Mouse (Mus musculus) layer of hippocampus, adult 18-20 months (tissue): ENCODE results near the gene Olfr924. TPM values are rescaled to one million over a fixed set of nuclear protein-coding genes. Genes with fewer than 3 reads are reported as not detected.
"Not testable (repeated sequence)": the region's sequence is repeated elsewhere in the genome, so short reads cannot be mapped to it uniquely, and the experiment has no call there.

Source experiments
- DNase-seq, 2 experiments: peaks; one replicate each; pipeline ENCODE4 v3.0.0; 2022; ENCODE audit warnings: low spot score in 2 of 2
- long read RNA-seq: library from polyadenylated mRNA; stranded (forward); transcript quantifications from one replicate; pipeline ENCODE4 v2.0.0, GENCODE M21; 2021
- total RNA-seq, 2 experiments: library from RNA; stranded (reverse); gene quantifications; 2 replicates each; pipeline ENCODE4 v1.2.3; 2021

Gene Olfr924
- total RNA-seq, result not detected
- long read RNA-seq, result 0 reads

DNA sequence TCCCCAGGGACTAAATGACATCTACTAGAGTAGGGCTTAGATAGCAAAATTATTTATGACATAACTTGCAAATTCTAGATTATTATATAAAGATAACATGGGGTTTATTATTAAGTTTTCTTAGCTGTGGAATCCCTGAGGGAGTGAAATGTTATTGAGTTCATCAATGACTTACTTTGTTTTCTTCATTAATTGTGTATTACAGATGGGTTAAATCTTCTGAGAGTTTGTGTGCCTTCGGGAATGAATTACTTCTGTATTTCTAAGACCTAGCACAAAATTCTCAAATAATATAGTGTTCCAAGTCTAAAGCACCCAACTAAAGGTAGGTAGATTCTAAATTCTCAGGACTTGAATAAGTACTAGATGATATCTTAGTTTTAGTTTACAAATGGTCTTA is at the start of gene Olfr924:
Gene Olfr924, plus strand, starts transcription at position 301 of the 400 bp plus-strand sequence.
- DNase-seq, result no peak

GRCm38 (mm10) chr9:38805696-38806095 is 38.6 kb upstream of the Olfr924 start:
- peak in 1 of 2 experiments; percentile 5 for DNase-seq

- no peak for DNase-seq
Measured at GRCm38 (mm10) chr9:38814314-38814713, 29.9 kb upstream of the Olfr924 start, which contains the start of gene Olfr922. TSS of gene Olfr922 (plus strand) at chr9:38814614.

- DNase-seq, result no peak
Measured at GRCm38 (mm10) chr9:38815458-38815986, 28.7 kb upstream of the Olfr924 start.

DNA sequence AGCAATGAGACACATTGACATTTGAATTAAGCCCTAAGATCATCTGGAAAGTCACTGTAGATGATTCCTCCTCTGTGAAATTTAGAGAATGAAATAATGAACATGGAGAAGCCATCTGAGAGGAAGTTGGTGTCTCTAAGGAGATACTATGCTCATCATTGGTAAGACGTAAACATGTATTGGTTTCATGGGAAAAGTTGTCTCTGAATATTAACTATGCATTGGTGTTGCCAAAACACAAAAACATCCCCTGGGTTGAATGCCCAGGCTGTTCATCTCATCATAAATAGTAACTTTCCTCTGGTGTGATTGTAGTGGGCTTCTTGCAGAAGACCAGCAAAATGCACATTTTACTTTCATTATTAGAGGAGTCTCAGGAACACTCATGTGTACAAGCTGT is 18.0 kb upstream of the Olfr924 start, which contains the start of gene Olfr923:
Gene Olfr923, plus strand, starts transcription at position 301 of the 400 bp plus-strand sequence.
- no peak for DNase-seq

DNA sequence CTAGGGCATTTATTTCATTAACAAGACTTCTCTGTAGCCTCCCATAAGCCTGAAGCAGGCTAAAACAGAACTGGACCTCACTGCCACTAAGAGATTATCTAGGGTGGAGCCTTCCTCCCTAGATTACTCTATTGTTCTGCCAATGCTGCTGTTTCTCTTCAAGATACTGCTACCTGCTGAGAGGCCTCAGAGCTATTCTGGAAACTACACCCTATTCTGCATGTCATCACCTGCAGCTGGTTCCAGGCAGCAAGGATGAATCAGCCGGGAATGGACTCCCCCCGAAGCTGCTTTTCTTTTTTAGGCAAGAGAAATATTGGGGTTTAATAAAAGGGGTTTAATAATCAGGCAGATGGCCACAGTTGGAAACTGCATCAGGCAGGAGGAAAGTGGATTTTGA is 11.2 kb upstream of the Olfr924 start:
- DNase-seq, result no peak

DNA sequence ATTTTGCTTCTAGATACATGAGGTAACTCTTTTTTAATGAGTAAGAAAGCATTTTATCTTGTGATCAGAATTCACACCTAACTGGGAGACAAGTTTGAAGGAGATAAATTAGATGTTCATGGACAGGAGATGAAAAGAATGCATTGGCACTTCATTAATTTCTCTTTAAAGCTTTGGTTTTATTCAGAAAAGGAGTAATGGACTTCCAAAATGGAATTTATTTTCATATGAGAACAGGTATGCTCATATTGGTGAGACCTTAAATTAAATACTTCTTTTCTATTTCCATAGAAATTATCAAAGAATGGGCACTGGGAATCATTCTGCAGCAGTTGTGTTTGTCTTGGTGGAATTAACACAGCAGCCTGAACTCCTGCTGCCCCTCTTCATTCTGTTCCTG is 10.5 kb downstream of the Olfr924 start, which contains the start of gene Olfr26:
Gene Olfr26, plus strand, starts transcription at position 301 of the 400 bp plus-strand sequence.
- no peak for DNase-seq

GRCm38 (mm10) chr9:38874880-38875279 is 30.6 kb downstream of the Olfr924 start:
- not testable (repeated sequence) for DNase-seq

- no peak for DNase-seq
Measured at GRCm38 (mm10) chr9:38876826-38877225, 32.6 kb downstream of the Olfr924 start, which contains the start of gene Olfr926. TSS of gene Olfr926 (plus strand) at chr9:38877126.

Other genes with a start within 250 kb of the Olfr924 start
- not detected for gene Olfr914, start 239.3 kb upstream of the Olfr924 start, total RNA-seq
- gene Olfr916, start 184.6 kb upstream of the Olfr924 start, total RNA-seq, result not detected
- not detected for gene Olfr917, start 178.6 kb upstream of the Olfr924 start, total RNA-seq
- gene Olfr918, start 169.8 kb upstream of the Olfr924 start, total RNA-seq, result not detected
- not detected for gene Olfr919, start 140.8 kb upstream of the Olfr924 start, total RNA-seq
- gene Vwa5a, start 126.2 kb upstream of the Olfr924 start, total RNA-seq, result 10 to 100 TPM; 13.4 to 14.6 TPM
- gene Olfr920, start 92.2 kb upstream of the Olfr924 start, total RNA-seq, result under 1 TPM; 0.12 to 0.15 TPM
- gene Olfr921, start 71.4 kb upstream of the Olfr924 start, total RNA-seq, result not detected
- not detected for gene Olfr922, start 29.8 kb upstream of the Olfr924 start, total RNA-seq
- gene Olfr923, start 17.9 kb upstream of the Olfr924 start, total RNA-seq, result not detected
- not detected for gene Olfr26, start 10.6 kb downstream of the Olfr924 start, total RNA-seq
- not detected for gene Olfr926, start 32.7 kb downstream of the Olfr924 start, total RNA-seq
- not detected for gene Olfr930, start 85.4 kb downstream of the Olfr924 start, total RNA-seq
- not detected for gene Olfr933, start 127.9 kb downstream of the Olfr924 start, total RNA-seq
- not detected for gene Olfr934, start 143.9 kb downstream of the Olfr924 start, total RNA-seq
- gene Olfr935, start 155.2 kb downstream of the Olfr924 start, total RNA-seq, result not detected
- not detected for gene Olfr146, start 178.9 kb downstream of the Olfr924 start, total RNA-seq
- not detected for gene Olfr937, start 220.5 kb downstream of the Olfr924 start, total RNA-seq
- gene Olfr938, start 234.4 kb downstream of the Olfr924 start, total RNA-seq, result not detected